Mouse (Mus musculus) heart, adult 9 months (tissue): ENCODE results near the gene Itpr2.

Source experiments
- DNase-seq, 2 experiments: peaks; one replicate each; pipeline ENCODE4 v3.0.0; 2022; ENCODE audit warnings: low spot score in 2 of 2

Gene Itpr2

DNA sequence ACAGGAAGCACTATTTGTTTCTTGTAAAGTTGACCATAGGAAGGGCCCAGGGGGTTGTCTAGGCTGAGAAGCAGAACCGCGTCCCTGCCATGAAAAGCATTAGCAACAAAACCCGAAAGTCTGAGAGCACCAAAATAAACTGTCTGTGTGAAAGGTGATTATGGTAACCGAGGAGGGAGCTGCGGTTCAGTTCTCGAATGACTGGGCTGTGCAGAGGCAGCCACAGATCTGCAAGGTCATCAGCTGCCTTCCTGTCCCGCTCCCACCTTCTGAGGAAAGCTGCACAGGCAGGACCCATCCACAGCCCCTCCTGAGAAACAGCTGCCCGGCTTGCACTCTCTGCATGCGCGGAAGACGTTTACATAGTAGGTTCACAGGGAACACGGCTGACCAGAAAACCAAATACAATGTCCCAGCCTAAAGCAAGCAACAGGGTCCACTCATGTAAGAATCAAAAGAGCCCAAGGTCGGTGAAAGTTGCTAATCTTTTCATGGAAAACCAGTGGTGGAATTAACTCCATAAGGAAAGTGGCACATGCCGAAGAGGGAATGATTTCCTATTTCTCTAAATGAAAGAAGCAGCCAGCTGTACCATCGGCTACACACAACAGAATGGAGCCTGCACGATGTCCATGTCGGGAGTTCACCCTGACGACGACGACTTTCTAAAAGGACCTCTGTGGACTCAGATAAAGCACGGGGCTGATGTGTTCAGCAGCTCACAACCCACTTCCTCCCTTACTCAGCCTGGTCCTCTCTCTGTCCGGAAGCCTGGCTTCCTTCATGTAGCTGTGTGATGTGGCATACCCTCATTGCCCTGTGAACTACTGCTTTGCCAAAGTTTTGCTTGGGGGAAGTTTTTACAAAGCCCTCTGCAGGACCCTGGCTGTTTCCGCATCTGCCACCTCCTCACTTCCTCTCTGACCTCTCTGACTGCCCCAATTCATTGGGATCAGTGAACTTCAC lies 280.4 kb downstream of the Itpr2 start:
- peak; percentile 27 to 65 for DNase-seq

DNA sequence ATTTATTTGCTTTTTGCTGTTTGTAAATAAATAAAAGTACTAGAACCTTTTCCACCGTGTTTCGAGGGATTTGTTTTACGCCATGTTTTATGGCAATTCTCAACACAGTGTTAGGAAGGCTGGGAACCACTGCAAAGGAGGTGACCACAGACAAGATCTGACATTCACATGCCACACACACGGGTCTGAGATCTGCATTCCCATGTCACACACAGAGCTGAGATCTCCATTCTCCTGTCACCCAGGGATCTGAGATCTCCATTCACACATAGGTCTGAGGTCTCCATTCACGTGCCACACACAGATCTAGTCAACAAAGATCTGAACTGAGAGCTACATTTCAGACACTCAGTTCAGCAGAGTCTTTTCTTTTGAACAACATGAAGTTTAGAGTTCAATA lies 282.0 kb downstream of the Itpr2 start:
- no peak for DNase-seq

DNA sequence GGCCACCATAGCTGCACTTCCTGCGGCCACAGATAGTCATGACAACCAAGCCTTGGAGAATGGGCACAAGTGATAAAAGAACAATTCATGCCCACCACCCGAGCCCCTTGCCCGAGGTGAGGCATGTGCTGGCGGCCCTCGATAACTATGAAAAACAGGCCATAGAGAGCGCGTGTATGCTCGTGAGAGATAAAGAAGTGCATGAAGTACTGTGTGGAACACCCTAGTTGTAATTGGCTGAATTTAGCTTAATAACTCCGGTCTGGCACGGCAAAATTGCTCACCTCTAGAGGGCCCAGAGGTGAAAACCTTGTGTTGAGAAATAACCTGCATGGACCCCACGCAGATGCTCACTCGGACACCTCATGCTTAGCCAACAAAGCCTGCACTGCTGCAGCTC lies 282.5 kb downstream of the Itpr2 start:
- no peak for DNase-seq

DNA sequence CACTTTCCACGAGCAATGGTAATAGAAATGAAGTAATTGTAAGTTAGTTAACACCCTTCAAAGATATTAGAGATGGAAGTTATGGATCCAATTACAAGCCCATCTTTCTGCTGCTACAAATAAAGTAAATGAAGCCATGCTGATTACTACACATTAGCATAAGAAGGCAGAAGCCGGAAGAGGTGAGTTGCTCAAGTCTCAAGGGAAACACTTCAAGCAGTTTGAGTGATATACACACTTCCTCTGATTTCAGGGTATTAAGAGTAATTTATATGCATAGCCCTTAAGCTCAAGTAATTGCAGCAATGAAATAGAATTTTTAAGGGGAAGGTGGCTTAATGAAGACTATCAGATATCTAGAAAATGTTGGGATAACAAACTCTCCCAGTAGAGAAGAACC lies 286.7 kb downstream of the Itpr2 start:
- no peak for DNase-seq

DNA sequence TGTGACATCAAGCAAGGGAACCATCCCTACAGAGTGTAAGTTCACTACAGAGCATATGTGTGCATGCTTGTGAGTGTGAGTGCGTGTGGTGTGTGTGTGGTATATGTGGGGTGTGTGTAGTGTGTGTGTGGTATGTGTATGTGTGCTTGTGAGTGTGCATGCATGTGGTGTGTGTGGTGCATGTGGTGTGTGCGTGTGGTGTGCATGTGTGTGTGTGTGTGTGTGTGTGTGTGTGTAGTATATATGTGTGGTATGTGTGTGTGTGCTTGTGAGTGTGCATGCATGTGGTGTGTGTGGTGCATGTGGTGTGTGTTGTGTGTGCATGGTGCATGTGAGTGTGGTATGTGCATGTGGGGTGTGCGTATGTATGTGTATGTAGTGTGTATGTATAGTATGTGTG lies 289.7 kb downstream of the Itpr2 start:
- DNase-seq: no peak

DNA sequence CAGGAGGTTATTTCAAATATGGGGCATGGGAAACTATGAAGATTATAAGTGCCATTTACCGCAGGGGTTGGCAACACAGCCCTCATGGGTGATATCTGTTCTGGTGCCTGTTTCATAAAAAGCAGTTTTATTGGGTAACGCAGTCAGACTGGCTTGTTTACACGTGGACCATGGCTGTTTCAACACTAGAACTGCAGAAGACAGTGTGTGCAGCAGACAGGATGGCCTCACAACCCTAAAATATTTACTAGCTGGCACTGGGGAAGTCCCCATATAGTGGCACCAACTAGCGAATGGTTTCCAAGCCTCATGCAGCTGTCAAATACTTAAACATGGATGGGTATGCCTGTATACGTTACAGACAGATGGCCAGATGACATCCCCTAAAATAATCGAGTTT lies 290.8 kb downstream of the Itpr2 start:
- no peak for DNase-seq

DNA sequence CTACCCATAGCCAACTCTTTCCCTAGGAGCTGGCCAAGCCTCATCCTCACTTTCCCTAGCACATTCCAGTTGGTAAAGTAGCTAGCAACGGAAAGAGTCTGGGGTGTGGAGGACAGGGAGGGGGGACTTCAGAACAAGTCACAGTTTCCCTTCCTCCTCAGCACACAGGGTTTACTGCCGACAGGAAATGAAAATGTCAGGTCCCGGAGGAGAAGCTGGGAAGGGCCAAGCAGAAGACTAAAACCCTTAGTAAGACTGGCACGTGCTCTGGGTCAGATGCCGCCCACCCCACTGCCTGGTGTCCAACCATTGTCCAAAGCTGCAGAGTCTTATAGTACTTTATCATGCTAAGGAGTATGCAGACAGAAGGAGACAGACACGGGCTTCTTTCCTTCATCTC lies 293.0 kb downstream of the Itpr2 start:
- DNase-seq: peak; percentile 64 to 76

DNA sequence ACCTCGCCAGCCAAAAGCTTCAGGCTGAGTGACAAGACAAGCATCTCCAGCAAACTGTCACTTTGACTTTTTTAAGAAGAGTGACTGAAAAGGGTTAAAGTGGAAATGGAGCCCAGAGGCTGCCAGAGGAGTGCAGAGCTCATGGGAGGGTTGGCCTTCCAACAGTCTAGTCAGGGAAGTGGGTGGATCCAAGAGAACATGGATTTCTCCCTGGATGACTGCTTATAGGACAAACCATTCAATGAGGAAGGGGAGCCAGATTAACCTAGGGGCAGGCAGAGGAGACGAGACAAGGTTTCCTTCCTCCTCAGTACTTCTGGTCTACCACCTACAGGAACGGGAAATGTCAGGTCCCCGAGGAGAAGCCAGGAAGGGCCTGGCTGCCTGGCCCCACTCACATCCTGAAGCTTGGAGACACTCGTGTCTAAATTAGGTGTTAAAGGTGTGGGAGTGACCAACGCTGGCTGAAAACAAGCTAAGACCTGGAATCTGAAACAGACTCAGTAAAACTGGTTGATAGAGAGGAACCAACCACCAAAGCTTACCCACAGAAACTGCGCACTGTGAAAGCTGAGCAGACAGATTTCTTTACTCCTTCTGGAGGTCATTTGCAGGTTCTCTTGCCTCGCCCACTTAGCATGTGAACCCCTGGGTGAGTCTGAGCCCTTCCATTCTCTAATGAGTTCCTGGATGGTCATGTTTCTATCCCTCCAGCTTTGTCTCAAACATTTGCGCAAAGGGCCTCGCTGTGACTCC lies 294.6 kb downstream of the Itpr2 start:
- DNase-seq: peak; percentile 58 to 79

DNA sequence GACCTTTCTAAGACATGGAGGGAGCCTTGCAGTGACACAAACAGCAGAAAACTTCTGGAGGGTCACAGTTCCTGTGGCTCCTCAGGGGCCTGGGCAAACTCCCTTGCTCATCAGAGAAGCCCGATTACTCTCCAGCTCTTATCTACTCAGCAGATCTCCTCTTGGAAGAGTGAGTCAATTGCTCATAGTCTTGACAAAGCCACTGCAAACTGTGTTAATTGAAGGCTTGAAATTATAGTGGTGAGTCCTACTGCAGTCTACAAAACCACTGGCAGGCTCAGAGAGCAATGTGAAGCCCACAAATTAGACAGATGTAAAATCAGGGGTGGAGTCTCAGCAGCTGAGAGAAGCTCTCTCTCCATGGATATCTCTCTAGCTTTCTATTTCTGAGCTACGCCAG lies 296.9 kb downstream of the Itpr2 start:
- DNase-seq: no peak

DNA sequence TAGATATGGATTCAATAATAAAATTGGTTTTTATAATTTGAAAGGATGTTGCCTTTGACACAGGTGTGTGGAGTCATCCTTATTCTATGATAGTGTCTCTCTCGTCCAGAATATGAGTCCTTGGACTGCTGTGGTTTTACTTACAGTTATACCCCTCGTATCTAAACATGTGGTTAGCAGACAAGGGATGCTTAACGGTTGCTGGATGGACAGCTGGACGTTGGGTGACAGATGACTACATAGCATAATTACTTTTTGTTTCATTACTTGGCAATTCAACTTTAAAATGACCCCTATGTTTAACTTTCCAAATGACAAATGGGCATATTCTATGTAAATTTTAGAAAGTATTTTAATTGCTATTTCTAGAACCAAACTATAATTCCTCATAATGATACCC lies 297.6 kb downstream of the Itpr2 start:
- DNase-seq: no peak

DNA sequence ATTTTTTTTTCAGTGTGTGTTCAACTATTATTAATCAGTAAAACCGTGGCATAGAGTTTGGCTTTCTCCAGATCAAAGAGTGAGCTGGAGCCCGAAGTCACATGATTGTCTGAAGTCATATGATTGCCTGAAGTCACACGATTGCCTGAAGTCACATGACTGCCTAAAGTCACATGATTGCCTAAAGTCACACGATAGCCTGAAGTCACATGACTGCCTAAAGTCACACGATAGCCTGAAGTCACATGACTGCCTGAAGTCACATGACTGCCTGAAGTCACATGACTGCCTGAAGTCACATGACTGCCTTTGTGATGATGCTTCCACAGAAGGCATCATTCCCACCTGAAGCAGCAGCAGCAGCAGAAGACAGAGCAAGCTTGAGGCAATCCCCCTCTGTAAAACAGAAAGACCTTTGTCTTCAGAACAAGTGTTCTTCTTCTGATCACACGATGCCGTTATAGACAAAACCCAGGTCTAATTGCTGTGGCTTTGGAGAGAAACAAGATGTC lies 304.1 kb downstream of the Itpr2 start:
- no peak for DNase-seq

DNA sequence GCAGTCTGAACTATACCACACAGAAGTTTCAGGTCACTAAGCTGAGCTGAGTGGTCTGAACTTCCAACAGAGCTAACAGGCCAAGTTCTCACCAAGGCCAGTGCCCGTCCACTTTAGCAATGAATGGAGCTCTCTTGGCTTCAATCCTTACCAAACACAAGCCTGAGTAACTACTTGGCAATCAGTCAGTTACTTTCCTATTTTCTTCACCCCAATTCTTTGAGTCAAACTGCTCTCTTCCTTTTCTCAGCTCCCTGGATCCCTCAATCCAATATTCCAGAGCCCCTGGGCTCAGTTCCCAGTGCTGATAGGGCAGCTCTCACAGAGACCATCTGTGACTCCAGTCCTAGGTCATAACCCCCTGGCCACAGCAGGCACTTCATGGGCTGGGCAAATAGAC lies 305.3 kb downstream of the Itpr2 start:
- no peak for DNase-seq

DNA sequence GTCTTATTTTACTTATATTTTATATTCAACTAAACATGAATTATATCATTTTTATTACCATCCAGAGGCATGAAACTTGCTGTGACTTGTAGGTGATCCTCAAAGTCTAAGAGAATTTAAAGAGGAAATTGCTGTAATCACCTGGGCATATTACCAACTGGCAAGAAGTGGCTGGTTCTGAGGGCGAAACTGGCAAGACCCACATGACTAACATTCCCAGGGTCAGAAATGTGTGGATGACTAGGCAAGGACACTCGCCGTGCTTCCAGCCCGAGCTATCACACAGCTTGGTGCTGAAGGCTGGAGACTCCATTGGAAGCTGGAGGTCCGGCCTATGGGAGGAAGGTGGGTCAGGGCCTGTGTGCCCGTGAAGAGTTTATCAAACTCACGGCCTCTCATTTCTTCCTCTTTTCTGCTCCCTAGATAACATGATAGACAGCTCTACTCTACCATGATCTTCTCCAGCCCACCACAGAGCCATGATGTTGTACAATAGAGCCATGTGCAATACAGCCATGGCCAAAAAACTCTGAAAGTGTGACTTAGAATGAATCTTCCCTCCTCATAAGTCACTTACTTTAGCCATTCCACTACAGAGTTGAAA lies 306.1 kb downstream of the Itpr2 start:
- peak in 1 of 2 experiments; percentile 16 for DNase-seq

DNA sequence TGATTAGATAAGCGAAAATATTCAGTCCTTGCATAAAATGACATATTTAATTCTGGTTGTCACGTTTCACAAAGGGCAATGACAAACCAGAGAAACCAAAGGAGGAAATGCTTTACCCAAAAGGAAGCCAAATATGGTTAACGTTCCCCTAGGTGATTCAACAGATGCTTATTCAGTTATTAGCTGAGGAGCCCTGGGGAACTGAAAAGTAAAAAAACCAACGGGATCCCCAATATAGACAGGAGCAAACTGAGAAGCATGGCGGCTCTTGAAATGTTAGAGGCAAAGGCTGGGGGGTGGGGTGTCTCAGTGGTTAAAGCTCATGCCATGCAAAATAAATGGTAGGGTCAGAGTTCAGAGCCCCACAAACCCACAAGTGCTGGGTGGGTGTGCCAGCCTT lies 310.1 kb downstream of the Itpr2 start:
- DNase-seq: no peak

DNA sequence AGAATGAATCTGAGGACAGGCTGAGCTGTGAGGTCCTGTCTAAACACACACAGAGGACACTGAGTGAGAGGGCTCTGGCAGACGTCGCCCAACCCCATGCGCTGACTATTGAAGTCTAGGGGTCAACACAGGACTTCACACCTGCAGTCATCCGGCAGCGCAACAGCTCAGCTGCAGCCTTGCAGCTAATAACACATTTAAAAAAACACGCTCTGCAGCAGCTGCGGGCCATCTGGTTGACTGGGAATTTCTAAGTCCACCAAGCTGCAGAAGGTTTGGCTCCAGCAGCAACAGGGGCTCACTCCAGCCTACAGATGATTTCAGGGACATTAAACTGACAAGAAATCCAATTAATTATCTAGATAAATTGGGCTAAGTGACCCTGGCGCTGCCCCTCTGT lies 312.0 kb downstream of the Itpr2 start:
- no peak for DNase-seq

DNA sequence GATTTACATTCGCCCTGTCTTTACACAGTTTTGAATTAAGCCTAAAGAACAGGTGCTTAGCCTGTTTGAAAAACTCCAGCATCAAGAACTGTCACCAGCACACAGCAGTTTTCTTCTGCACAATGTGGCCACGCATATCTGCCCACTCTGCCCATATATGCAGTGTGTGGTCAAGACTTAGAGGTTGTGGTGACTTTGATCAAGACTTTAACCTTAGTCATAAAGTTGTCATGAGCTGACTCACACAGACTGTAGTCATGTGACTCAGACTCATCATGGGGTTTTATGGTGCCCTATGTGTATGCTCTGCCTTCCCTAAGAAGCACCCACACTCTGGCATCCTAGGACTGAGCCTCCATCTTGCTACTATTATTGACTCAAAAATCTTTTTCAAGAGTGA lies 316.5 kb downstream of the Itpr2 start:
- no peak for DNase-seq

DNA sequence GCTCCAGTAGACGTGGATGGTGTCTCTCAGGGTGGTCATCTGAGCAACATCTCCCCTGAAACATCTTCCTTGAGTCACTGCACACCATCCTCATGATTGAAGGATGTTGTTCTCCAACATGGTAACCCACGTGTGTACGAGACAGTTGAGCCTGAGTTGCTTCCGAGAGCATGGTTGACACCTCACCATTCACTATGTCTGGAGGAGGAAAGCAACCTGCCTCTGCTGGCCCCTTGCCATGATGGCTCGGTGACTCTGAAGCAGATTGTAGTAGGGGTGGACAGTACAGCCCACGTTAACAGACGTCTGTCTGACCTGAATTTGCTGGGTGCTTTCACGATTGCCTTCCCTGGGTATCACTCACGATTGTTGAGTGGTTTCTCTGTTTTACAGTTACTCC lies 317.3 kb downstream of the Itpr2 start:
- DNase-seq: no peak

DNA sequence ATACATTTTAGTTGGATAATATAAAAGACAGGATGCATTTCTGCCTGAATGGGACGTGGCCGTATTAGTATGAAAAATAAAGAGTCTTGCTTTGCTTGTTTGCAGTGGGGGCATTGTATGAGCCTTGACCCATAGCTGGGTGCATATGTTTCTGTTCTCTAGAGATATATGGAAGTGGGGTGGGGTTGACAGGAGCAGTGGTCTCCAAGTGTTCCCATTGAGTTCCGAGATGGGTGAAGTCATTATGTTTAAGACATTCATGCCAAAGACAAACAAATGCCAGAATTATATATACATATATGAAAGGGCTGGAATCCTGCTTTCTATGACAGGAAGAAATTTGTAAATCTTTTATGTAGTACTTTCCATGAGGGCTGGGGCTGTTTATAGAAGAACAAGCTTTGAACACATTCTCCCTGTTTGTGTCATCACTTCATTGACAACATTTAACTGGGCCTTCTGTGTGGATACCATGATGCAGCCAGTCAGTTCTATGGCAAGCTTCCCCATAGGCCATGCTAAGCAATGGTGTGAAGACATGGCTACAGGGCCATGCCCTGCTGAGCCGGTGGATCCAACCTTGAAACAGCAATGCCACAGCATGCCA lies 327.3 kb downstream of the Itpr2 start:
- no peak for DNase-seq

DNA sequence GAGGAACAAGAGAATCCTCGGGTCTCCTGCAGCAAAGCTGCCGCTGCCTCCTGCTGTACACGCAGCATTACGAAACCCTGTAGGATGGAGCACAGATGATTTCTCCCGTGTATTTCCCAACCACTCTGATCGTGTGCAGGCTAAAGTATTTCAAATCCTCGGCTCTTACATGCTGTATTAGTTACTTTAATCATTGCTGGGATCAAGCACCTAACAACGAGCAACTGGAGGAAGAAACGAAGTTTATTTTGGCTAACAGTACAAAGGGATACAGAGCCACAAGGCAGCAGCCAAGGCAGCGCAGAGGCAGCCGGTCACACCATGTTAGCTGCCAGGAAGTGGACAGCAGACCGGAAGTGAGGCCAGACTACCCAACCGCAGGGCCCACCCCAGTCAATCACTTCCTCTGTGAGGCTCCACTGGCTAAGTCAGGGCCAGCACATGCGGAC lies 331.4 kb downstream of the Itpr2 start:
- peak; percentile 68 to 74 for DNase-seq

DNA sequence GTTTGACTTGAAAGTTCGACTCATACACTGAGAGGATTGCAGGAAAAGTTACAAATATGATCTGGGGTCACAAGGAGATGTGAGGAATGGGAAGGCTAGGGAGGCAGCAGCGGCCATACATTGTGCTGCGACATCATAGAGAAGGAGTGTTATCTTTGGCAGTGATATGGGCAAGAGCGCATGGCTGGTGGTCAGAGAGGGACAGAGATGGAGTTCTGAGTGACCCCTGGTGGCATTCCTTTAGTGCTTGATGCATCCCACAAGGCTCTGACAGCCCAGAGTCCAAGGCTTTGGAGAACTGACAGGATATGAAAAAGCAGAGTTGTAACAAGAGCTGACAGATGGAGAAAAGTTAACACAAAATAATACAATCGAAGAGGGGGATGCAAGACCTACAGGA lies 334.8 kb downstream of the Itpr2 start:
- no peak for DNase-seq

DNA sequence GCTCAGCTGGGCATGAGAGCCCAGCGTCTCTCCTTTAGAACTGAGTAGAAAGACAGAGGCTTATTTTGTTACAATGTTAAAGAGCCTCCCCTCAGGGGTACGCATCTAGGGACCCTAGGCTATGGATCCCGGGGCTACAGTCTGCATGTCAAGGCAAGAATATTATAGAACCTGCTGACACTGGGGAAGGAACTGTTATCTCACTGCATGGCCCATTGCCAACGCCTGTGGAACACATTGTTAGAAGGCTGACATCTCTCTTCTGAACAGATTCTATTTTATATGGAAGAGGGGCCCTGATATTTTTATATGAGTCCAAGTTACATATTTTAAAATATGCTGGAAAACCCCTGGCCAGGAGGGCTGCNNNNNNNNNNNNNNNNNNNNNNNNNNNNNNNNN lies 342.4 kb downstream of the Itpr2 start:
- DNase-seq: no peak

DNA sequence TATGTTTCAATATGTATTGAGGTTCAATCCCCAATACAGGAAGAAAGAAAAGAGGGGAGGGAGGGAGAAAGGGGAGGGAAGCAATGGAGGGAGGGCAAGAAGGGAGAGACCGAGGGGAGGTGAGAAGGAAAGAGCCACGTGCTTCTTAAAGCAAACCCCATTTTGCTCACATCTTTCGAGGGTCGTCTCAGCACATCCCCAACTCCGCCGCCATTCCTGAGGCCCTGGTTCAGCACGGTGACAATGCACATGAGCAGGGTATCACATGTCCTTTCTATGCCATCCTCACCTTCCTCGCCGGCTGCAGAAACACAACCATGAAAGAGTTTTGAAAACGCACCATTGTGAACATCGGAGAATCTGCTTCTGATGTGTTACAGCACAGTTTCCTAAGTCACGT lies 343.3 kb downstream of the Itpr2 start:
- no peak for DNase-seq
